Mouse (Mus musculus) ovary, adult 18-20 months (tissue): Measurements from ENCODE around the gene Clec2l.
A peak's percentile ranks its signal among the peaks of the same experiment; 100 is the strongest.

Source experiments
- DNase-seq: peaks from one replicate; pipeline ENCODE4 v3.0.0; 2022; ENCODE audit warnings: low spot score, mixed read lengths

Clec2l gene

GRCm38 (mm10) chr6:38662714-38663615 lies at the start of gene Clec2l:
TSS of gene Clec2l (plus strand) at chr6:38663069.
- peak; percentile 19 for DNase-seq

GRCm38 (mm10) chr6:38622406-38622805 lies 40.5 kb upstream of the Clec2l start:
- no peak for DNase-seq

GRCm38 (mm10) chr6:38623457-38623856 lies 39.4 kb upstream of the Clec2l start:
- DNase-seq = no peak

- no peak for DNase-seq
Observed at GRCm38 (mm10) chr6:38624439-38624838, 38.4 kb upstream of the Clec2l start.

- no peak for DNase-seq
Observed at GRCm38 (mm10) chr6:38626086-38626485, 36.8 kb upstream of the Clec2l start.

GRCm38 (mm10) chr6:38627081-38627480 lies 35.8 kb upstream of the Clec2l start:
- DNase-seq = no peak

GRCm38 (mm10) chr6:38627486-38627885 lies 35.4 kb upstream of the Clec2l start:
- no peak for DNase-seq

- no peak for DNase-seq
Observed at GRCm38 (mm10) chr6:38629556-38629955, 33.3 kb upstream of the Clec2l start.

- no peak for DNase-seq
Observed at GRCm38 (mm10) chr6:38632826-38633225, 30.0 kb upstream of the Clec2l start.

GRCm38 (mm10) chr6:38634461-38634860 lies 28.4 kb upstream of the Clec2l start:
- no peak for DNase-seq

GRCm38 (mm10) chr6:38635941-38636851 lies 26.7 kb upstream of the Clec2l start:
- no peak for DNase-seq

GRCm38 (mm10) chr6:38636852-38637618 lies 25.8 kb upstream of the Clec2l start, which contains the start of gene Klrg2:
TSS of gene Klrg2 (minus strand) at chr6:38637242.
- DNase-seq = peak; percentile 57

GRCm38 (mm10) chr6:38640401-38640800 lies 22.5 kb upstream of the Clec2l start:
- DNase-seq = no peak

GRCm38 (mm10) chr6:38641228-38641627 lies 21.6 kb upstream of the Clec2l start:
- DNase-seq = no peak

GRCm38 (mm10) chr6:38641645-38642044 lies 21.2 kb upstream of the Clec2l start:
- no peak for DNase-seq

GRCm38 (mm10) chr6:38642593-38642992 lies 20.3 kb upstream of the Clec2l start:
- no peak for DNase-seq

GRCm38 (mm10) chr6:38643039-38643438 lies 19.8 kb upstream of the Clec2l start:
- DNase-seq = no peak

GRCm38 (mm10) chr6:38649545-38649944 lies 13.3 kb upstream of the Clec2l start:
- DNase-seq = no peak

GRCm38 (mm10) chr6:38650263-38650937 lies 12.5 kb upstream of the Clec2l start:
- no peak for DNase-seq

- DNase-seq = no peak
Observed at GRCm38 (mm10) chr6:38661626-38662025, 1.2 kb upstream of the Clec2l start.

GRCm38 (mm10) chr6:38669580-38669979 lies 6.7 kb downstream of the Clec2l start:
- DNase-seq = no peak
